ENCODE assay signal across 19 mouse cellular contexts in the genomic region with DNA sequence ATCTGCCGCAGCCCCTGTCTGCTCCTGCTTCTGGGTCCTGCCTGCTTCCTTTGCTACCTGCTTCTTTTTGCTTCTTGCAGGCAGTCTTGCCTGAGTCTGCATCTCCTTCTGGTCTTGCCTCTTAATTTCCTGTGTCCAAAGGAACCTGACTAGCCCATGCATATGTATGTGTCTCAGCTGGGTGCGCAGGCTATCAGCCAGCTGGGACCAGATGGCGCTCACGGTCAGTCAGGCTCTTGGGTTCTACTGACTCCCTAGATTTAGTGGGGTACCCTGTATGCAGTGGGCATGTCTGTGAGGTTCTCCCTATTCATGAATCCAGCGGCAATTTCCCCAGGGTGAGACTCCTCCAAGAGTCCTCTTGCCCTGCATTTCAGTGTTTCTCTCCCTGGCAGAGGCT. TPM values are rescaled to one million over a fixed set of nuclear protein-coding genes. Genes with fewer than 3 reads are reported as not detected.
A peak's percentile ranks its signal among the peaks of the same experiment; 100 is the strongest.
DNase-seq lines count a peak whose midpoint lies in the region; ATAC-seq and TF ChIP-seq lines count a peak whose summit lies in the region.
"Had no signal": no experiment of that assay in that cellular context is flagged by ENCODE, and none has a peak within 500 bp of the region (broad histone marks: within the 10 kb centered on the region; RNA-seq: fewer than 3 reads in every experiment).

No protein-coding gene starts in this region.

- H3K9me3 ChIP-seq in hindbrain, embryonic 14.5 days (ENCODE audit: control insufficient read depth, low read length), result no peaks in the 10 kb centered on the region
- H3K9me3 ChIP-seq: heart, embryonic 13.5 days; intestine, embryonic 15.5 days; liver, embryonic 13.5 days; midbrain, embryonic 15.5 days had no signal

- peaks cover 6% of the 10 kb centered on the region; the same call in 1 of the 2 replicates for H3K4me1 ChIP-seq in hindbrain, embryonic 14.5 days (replicated peaks; ENCODE audit: control insufficient read depth, insufficient read depth, low read length)
- H3K4me1 ChIP-seq: heart, embryonic 13.5 days; intestine, embryonic 15.5 days; liver, embryonic 13.5 days had no signal

- H3K9ac ChIP-seq in hindbrain, embryonic 14.5 days, result no peak overlapping the region
- H3K9ac ChIP-seq: heart, embryonic 13.5 days; intestine, embryonic 15.5 days; liver, embryonic 13.5 days; midbrain, embryonic 15.5 days had no signal

- H3K27me3 ChIP-seq in hindbrain, embryonic 14.5 days (ENCODE audit: control insufficient read depth, insufficient read depth, low read length), result no peaks in the 10 kb centered on the region
- H3K27me3 ChIP-seq: intestine, embryonic 15.5 days; liver, embryonic 13.5 days; midbrain, embryonic 15.5 days had no signal

- WGBS in hindbrain, embryonic 14.5 days, result 52% methylated on average over 5 of the region's 5 CpGs

- TF ChIP-seq POLR2A in brain, embryonic 14.5 days (IDR thresholded peaks at IDR 0.05; ENCODE audit: borderline replicate concordance, extremely low read depth, insufficient read depth, insufficient read length, poor library complexity, severe bottlenecking), result no peak

- peak; percentile 76 to 80 for DNase-seq in cerebellum, postnatal 10 days
- no peak for DNase-seq in cerebellum, adult 8-10 months
- DNase-seq in heart, adult 11 months, result peak; percentile 64
- no peak for DNase-seq in heart, adult 9 months (ENCODE audit: low spot score in 2 of 2)
- DNase-seq in brain, embryonic 14.5 days (ENCODE audit: low read depth), result peak; percentile 60
- no peak for DNase-seq in hindbrain, embryonic 14.5 days (ENCODE audit: low spot score)
- DNase-seq in spleen, postnatal 10 days (ENCODE audit: low spot score in 2 of 2), result no peak
- no peak for DNase-seq in adrenal gland, postnatal 25 days
- DNase-seq: gastrocnemius, postnatal 36 days; heart, postnatal 36 days; liver, embryonic 13.5 days; thymus, postnatal 36 days had no signal

- no peak for TF ChIP-seq CTCF in brain, embryonic 14.5 days (IDR thresholded peaks at IDR 0.05; ENCODE audit: borderline replicate concordance, extremely low read depth, insufficient read depth, insufficient read length)

- H3K4me3 ChIP-seq in hindbrain, embryonic 14.5 days (replicated peaks; ENCODE audit: low read length), result no peak overlapping the region
- H3K4me3 ChIP-seq: heart, embryonic 13.5 days; intestine, embryonic 15.5 days; layer of hippocampus, adult 2 months; liver, embryonic 13.5 days; midbrain, embryonic 15.5 days had no signal

- H3K27ac ChIP-seq in hindbrain, embryonic 14.5 days, result 0 out of 2 replicates have a peak overlapping the region, but pooled peaks have one; percentile 5
- H3K27ac ChIP-seq: heart, embryonic 13.5 days; intestine, embryonic 15.5 days; kidney, postnatal 0 days; layer of hippocampus, adult 2 months; liver, embryonic 13.5 days; midbrain, embryonic 15.5 days had no signal

- H3K36me3 ChIP-seq in hindbrain, embryonic 14.5 days (replicated peaks; ENCODE audit: control insufficient read depth, insufficient read depth), result no peaks in the 10 kb centered on the region
- H3K36me3 ChIP-seq: heart, embryonic 13.5 days; intestine, embryonic 15.5 days; liver, embryonic 13.5 days; midbrain, embryonic 15.5 days had no signal

- no peak overlapping the region for H3K4me2 ChIP-seq in hindbrain, embryonic 14.5 days (replicated peaks)
- H3K4me2 ChIP-seq: heart, embryonic 13.5 days; intestine, embryonic 15.5 days; liver, embryonic 13.5 days; midbrain, embryonic 15.5 days had no signal

- ATAC-seq in hindbrain, embryonic 14.5 days (ENCODE audit: low FRiP score), result 0 out of 2 replicates have a peak, but pooled peaks have one; percentile 40
- ATAC-seq: intestine, embryonic 15.5 days; lung, postnatal 0 days; midbrain, embryonic 15.5 days had no signal

RNA-seq across cellular contexts. Expression of a gene that starts 35.0 kb away (rescaled TPM):
- polyA plus RNA-seq in brain, embryonic 14.5 days (2012; rRNA removed), result 10.4 and 15.0 TPM in 2 replicates
- 3.6 and 5.2 TPM in 2 replicates for polyA plus RNA-seq in hindbrain, embryonic 14.5 days (2014; fragmentation: Nextera tagmentation; extraction: Ambion mirVana)
- 0.82 and 1.0 TPM in 2 replicates for total RNA-seq in adrenal gland, postnatal 25 days (2021)
- total RNA-seq: megakaryocyte, adult 5-6 weeks had no signal
- polyA plus RNA-seq: liver, embryonic 13.5 days had no signal

Comparison
In these comparisons a context has a peak if more than half of its experiments do, and no peak if none do; other contexts are left out.
1. DNase-seq: peak in cerebellum, postnatal 10 days (2 of 2), heart, adult 11 months (single experiment) and brain, embryonic 14.5 days (single experiment); none in cerebellum, adult 8-10 months (single experiment), heart, adult 9 months (0 of 2), hindbrain, embryonic 14.5 days (single experiment), spleen, postnatal 10 days (0 of 2) and adrenal gland, postnatal 25 days (single experiment).